ENCODE assay signal across 8 mouse cellular contexts in genomic region chr5:100500458-100500961, GRCm38 (mm10). TPM values are rescaled to one million over a fixed set of nuclear protein-coding genes. Genes with fewer than 3 reads are reported as not detected.
DNase-seq lines count a peak whose midpoint lies in the region; ATAC-seq and TF ChIP-seq lines count a peak whose summit lies in the region.

TSS of gene Lin54 (minus strand) at chr5:100500639.

- peaks cover 25% of the 10 kb centered on the region for H3K4me1 ChIP-seq in forebrain, embryonic 13.5 days
- peaks cover 16% of the 10 kb centered on the region for H3K4me1 ChIP-seq in liver, postnatal 0 days (ENCODE audit: insufficient read depth)
- peaks cover 23% of the 10 kb centered on the region for H3K4me1 ChIP-seq in neural tube, embryonic 13.5 days (replicated peaks)

- no peaks in the 10 kb centered on the region for H3K36me3 ChIP-seq in forebrain, embryonic 13.5 days (ENCODE audit: poor library complexity, severe bottlenecking)
- no peaks in the 10 kb centered on the region for H3K36me3 ChIP-seq in liver, postnatal 0 days (replicated peaks; ENCODE audit: insufficient read depth, low read length)
- H3K36me3 ChIP-seq in neural tube, embryonic 13.5 days, result no peaks in the 10 kb centered on the region

- no peaks in the 10 kb centered on the region for H3K9me3 ChIP-seq in forebrain, embryonic 13.5 days (replicated peaks)
- H3K9me3 ChIP-seq in liver, postnatal 0 days (ENCODE audit: low read length), result no peaks in the 10 kb centered on the region
- H3K9me3 ChIP-seq in neural tube, embryonic 13.5 days, result no peaks in the 10 kb centered on the region

- no peaks in the 10 kb centered on the region for H3K27me3 ChIP-seq in forebrain, embryonic 13.5 days
- H3K27me3 ChIP-seq in liver, postnatal 0 days (ENCODE audit: insufficient read depth, low read length), result no peaks in the 10 kb centered on the region
- no peaks in the 10 kb centered on the region for H3K27me3 ChIP-seq in neural tube, embryonic 13.5 days

- TF ChIP-seq EP300 in liver, postnatal 0 days (IDR thresholded peaks at IDR 0.05; ENCODE audit: low read depth), result no peak

- H3K9ac ChIP-seq in forebrain, embryonic 13.5 days, result peak within 1 kb of the TSS; percentile 68
- H3K9ac ChIP-seq in liver, postnatal 0 days (replicated peaks), result peak within 1 kb of the TSS; percentile 93
- peak within 1 kb of the TSS; percentile 74 for H3K9ac ChIP-seq in neural tube, embryonic 13.5 days

- under 1% methylated on average over 46 of the region's 60 CpGs for whole genome bisulfite sequencing in forebrain, embryonic 13.5 days
- under 1% methylated on average over 55 of the region's 60 CpGs for WGBS in liver, postnatal 0 days (ENCODE audit: insufficient replicate concordance)
- WGBS in neural tube, embryonic 13.5 days, result under 1% methylated on average over 54 of the region's 60 CpGs

- intact Hi-C loops in heart, postnatal 10 days (cut with DNase I), result no loop called here

- peak; percentile 96 for DNase-seq in ES-CJ7 (ENCODE audit: low read depth, low spot score)
- peak; percentile 88 to 90 for DNase-seq in heart, postnatal 10 days
- peak; percentile 91 for DNase-seq in layer of hippocampus, adult 11-12 months (ENCODE audit: low spot score)
- DNase-seq in liver, postnatal 0 days, result peak; percentile 96
- DNase-seq in telencephalon, adult 2 months (ENCODE audit: low read depth, low spot score), result peak; percentile 83

- ATAC-seq in cerebellum, adult (ENCODE audit: insufficient number of reproducible peaks, low FRiP score, low TSS enrichment), result peak; percentile 81
- peak; percentile 95 for ATAC-seq in forebrain, embryonic 13.5 days
- ATAC-seq in liver, postnatal 0 days, result peak; percentile 86
- peak; percentile 89 for ATAC-seq in neural tube, embryonic 13.5 days (ENCODE audit: low read depth)

- H3K4me2 ChIP-seq in forebrain, embryonic 13.5 days, result peak within 1 kb of the TSS; percentile 81
- H3K4me2 ChIP-seq in liver, postnatal 0 days (ENCODE audit: low read depth, low read length), result peak within 1 kb of the TSS; percentile 87
- peak within 1 kb of the TSS; percentile 99 for H3K4me2 ChIP-seq in neural tube, embryonic 13.5 days

- peak within 1 kb of the TSS; percentile 79 for H3K27ac ChIP-seq in forebrain, embryonic 13.5 days
- peak within 1 kb of the TSS; percentile 96 for H3K27ac ChIP-seq in liver, postnatal 0 days (ENCODE audit: low read depth)
- H3K27ac ChIP-seq in neural tube, embryonic 13.5 days (replicated peaks), result peak within 1 kb of the TSS; percentile 76

- TF ChIP-seq CTCF in liver, postnatal 0 days (IDR thresholded peaks at IDR 0.05; ENCODE audit: low read depth), result peak; percentile 48

- H3K4me3 ChIP-seq in forebrain, embryonic 13.5 days, result peak within 1 kb of the TSS; percentile 88
- peak within 1 kb of the TSS; percentile 83 for H3K4me3 ChIP-seq in liver, postnatal 0 days (ENCODE audit: low read depth, low read length)
- H3K4me3 ChIP-seq in neural tube, embryonic 13.5 days, result peak within 1 kb of the TSS; percentile 87

RNA-seq across cellular contexts. Expression of gene Lin54, which starts in this region (rescaled TPM):
- 11.2 and 14.0 TPM in 2 replicates for polyA plus RNA-seq in forebrain, embryonic 13.5 days (2015; fragmentation: Nextera tagmentation; extraction: Ambion mirVana)
- 10 to 100 TPM; 12.0 to 14.7 TPM for total RNA-seq in heart, postnatal 10 days (2021)
- polyA plus RNA-seq in liver, postnatal 0 days (2015; fragmentation: Nextera tagmentation; extraction: Ambion mirVana), result 4.2 and 4.7 TPM in 2 replicates
- polyA plus RNA-seq in neural tube, embryonic 13.5 days (2015; fragmentation: Nextera tagmentation; extraction: Ambion mirVana), result 6.7 and 8.4 TPM in 2 replicates

Comparison
In these comparisons a context has a peak if more than half of its experiments do, and no peak if none do; other contexts are left out.
1. Peak in every context shown above with its lines: DNase-seq, ATAC-seq, H3K4me3 ChIP-seq and H3K27ac ChIP-seq.